Mouse (Mus musculus): ENCODE results near the gene Pacsin2.
"Not testable (repeated sequence)": the region's sequence is repeated elsewhere in the genome, so short reads cannot be mapped to it uniquely, and the experiment has no call there.

The Pacsin2 gene

GRCm38 (mm10) chr15:83374076-83374475, 90.3 kb downstream of the Pacsin2 start:
- no peak for DNase-seq (ENCODE audit: low spot score)

GRCm38 (mm10) chr15:83368702-83369101, 95.7 kb downstream of the Pacsin2 start:
- not testable (repeated sequence) for DNase-seq (ENCODE audit: low spot score)

GRCm38 (mm10) chr15:83368261-83368660, 96.1 kb downstream of the Pacsin2 start:
- no peak for DNase-seq (ENCODE audit: low spot score)

- DNase-seq (ENCODE audit: low spot score): no peak
Observed at GRCm38 (mm10) chr15:83366933-83367552, 97.4 kb downstream of the Pacsin2 start.

- DNase-seq (ENCODE audit: low spot score): no peak
Observed at GRCm38 (mm10) chr15:83365697-83366096, 98.7 kb downstream of the Pacsin2 start.

GRCm38 (mm10) chr15:83364194-83364593, 100.2 kb downstream of the Pacsin2 start:
- DNase-seq (ENCODE audit: low spot score): no peak

GRCm38 (mm10) chr15:83362813-83363212, 101.6 kb downstream of the Pacsin2 start:
- not testable (repeated sequence) for DNase-seq (ENCODE audit: low spot score)

- DNase-seq (ENCODE audit: low spot score): not testable (repeated sequence)
Observed at GRCm38 (mm10) chr15:83360899-83361298, 103.5 kb downstream of the Pacsin2 start.

- no peak for DNase-seq (ENCODE audit: low spot score)
Observed at GRCm38 (mm10) chr15:83360140-83360539, 104.3 kb downstream of the Pacsin2 start.

GRCm38 (mm10) chr15:83358476-83358875, 105.9 kb downstream of the Pacsin2 start:
- no peak for DNase-seq (ENCODE audit: low spot score)

GRCm38 (mm10) chr15:83351546-83351945, 112.9 kb downstream of the Pacsin2 start:
- DNase-seq (ENCODE audit: low spot score): no peak

- DNase-seq (ENCODE audit: low spot score): no peak
Observed at GRCm38 (mm10) chr15:83350859-83351258, 113.5 kb downstream of the Pacsin2 start.

GRCm38 (mm10) chr15:83349954-83350711, 114.3 kb downstream of the Pacsin2 start, which contains the start of gene Arfgap3:
Gene Arfgap3 (minus strand): TSS chr15:83350247.
- DNase-seq (ENCODE audit: low spot score): peak; percentile 89

- no peak for DNase-seq (ENCODE audit: low spot score)
Observed at GRCm38 (mm10) chr15:83349225-83349953, 115.0 kb downstream of the Pacsin2 start.

GRCm38 (mm10) chr15:83348747-83349146, 115.7 kb downstream of the Pacsin2 start:
- no peak for DNase-seq (ENCODE audit: low spot score)

GRCm38 (mm10) chr15:83345898-83346529, 118.4 kb downstream of the Pacsin2 start:
- no peak for DNase-seq (ENCODE audit: low spot score)

- DNase-seq (ENCODE audit: low spot score): no peak
Observed at GRCm38 (mm10) chr15:83344956-83345355, 119.5 kb downstream of the Pacsin2 start.

- no peak for DNase-seq (ENCODE audit: low spot score)
Observed at GRCm38 (mm10) chr15:83344157-83344556, 120.2 kb downstream of the Pacsin2 start.

- DNase-seq (ENCODE audit: low spot score): no peak
Observed at GRCm38 (mm10) chr15:83338908-83339307, 125.5 kb downstream of the Pacsin2 start.

- no peak for DNase-seq (ENCODE audit: low spot score)
Observed at GRCm38 (mm10) chr15:83337903-83338870, 126.2 kb downstream of the Pacsin2 start.

- DNase-seq (ENCODE audit: low spot score): no peak
Observed at GRCm38 (mm10) chr15:83332373-83332772, 132.0 kb downstream of the Pacsin2 start.
